Mouse (Mus musculus): ENCODE measurements around the gene Zfp865.

- peak; percentile 18 for TF ChIP-seq CTCF (IDR thresholded peaks at IDR 0.05; ENCODE audit: control insufficient read depth, insufficient read depth, insufficient read length)
- TF ChIP-seq MAX (IDR thresholded peaks at IDR 0.05) = no peak
- TF ChIP-seq CEBPB (IDR thresholded peaks at IDR 0.05; ENCODE audit: low read depth) = no peak
Observed at GRCm38 (mm10) chr7:5060944-5061773, 41.0 kb downstream of the Zfp865 start.

All from C2C12 (cell line).